Mouse (Mus musculus): Measurements from ENCODE around the gene Coq5. TPM values are rescaled to one million over a fixed set of nuclear protein-coding genes. Genes with fewer than 3 reads are reported as not detected.

Coq5 gene
- total RNA-seq, 1 experiment: 34.8 TPM

GRCm38 (mm10) chr5:115316968-115317644 lies 37.6 kb downstream of the Coq5 start:
- Histone ChIP-seq H3K27ac (ENCODE audit: insufficient read depth, low read depth, low read length, poor library complexity, severe bottlenecking) (peak overlapping the region; percentile 88; the same call in 1 of the 2 replicates), H3K4me3 (ENCODE audit: insufficient read depth in 1 of 2, low read depth in 1 of 2, low read length in 2 of 2, poor library complexity in 1 of 2, severe bottlenecking in 1 of 2) (no peak overlapping the region; a peak in 1 of 4 replicates), H3K36me3 (ENCODE audit: control insufficient read depth, insufficient read depth, low read length, poor library complexity, severe bottlenecking) (no peaks in the 10 kb centered on the region), H3K9ac (ENCODE audit: insufficient read depth, low read depth, low read length, poor library complexity, severe bottlenecking) (peak overlapping the region; percentile 1; the same call in 1 of the 2 replicates), H3K9me3 (ENCODE audit: control insufficient read depth, insufficient read depth, low read depth, low read length) (no peaks in the 10 kb centered on the region), H3K4me1 (ENCODE audit: control insufficient read depth in 2 of 2, insufficient read depth in 2 of 2, low read length in 2 of 2, poor library complexity in 1 of 2) (peaks cover 3 to 34% of the 10 kb centered on the region in 2 experiments; a peak in 3 of 4 replicates)
- in situ Hi-C loops (cut with MboI; ENCODE audit: low sequenced_read_pairs in 2 of 2, unreplicated experiment in 2 of 2): no loop called here
- peak; percentile 31 for DNase-seq (ENCODE audit: low read depth, low spot score)
- TF ChIP-seq MAFK (IDR thresholded peaks at IDR 0.05; ENCODE audit: insufficient read depth, low read depth, low read length) (no peak), HCFC1 (IDR thresholded peaks at IDR 0.05; ENCODE audit: borderline replicate concordance, insufficient read depth, low read length) (no peak), ZC3H11A (IDR thresholded peaks at IDR 0.05; ENCODE audit: borderline replicate concordance, low read depth, low read length) (no peak), CHD2 (IDR thresholded peaks at IDR 0.05; ENCODE audit: low read depth, low read length) (no peak), ZNF384 (IDR thresholded peaks at IDR 0.05; ENCODE audit: low read depth, low read length) (no peak)

GRCm38 (mm10) chr5:115317645-115318328 lies 38.3 kb downstream of the Coq5 start:
- Histone ChIP-seq H3K4me1 (ENCODE audit: control insufficient read depth in 2 of 2, insufficient read depth in 2 of 2, low read length in 2 of 2, poor library complexity in 1 of 2) (peaks cover 3 to 30% of the 10 kb centered on the region in 2 experiments; a peak in 3 of 4 replicates), H3K9me3 (ENCODE audit: control insufficient read depth, insufficient read depth, low read depth, low read length) (no peaks in the 10 kb centered on the region), H3K9ac (ENCODE audit: insufficient read depth, low read depth, low read length, poor library complexity, severe bottlenecking) (no peak overlapping the region), H3K4me3 (ENCODE audit: insufficient read depth in 1 of 2, low read depth in 1 of 2, low read length in 2 of 2, poor library complexity in 1 of 2, severe bottlenecking in 1 of 2) (no peak overlapping the region), H3K36me3 (ENCODE audit: control insufficient read depth, insufficient read depth, low read length, poor library complexity, severe bottlenecking) (no peaks in the 10 kb centered on the region), H3K27ac (ENCODE audit: insufficient read depth, low read depth, low read length, poor library complexity, severe bottlenecking) (peak overlapping the region; percentile 65)
- TF ChIP-seq HCFC1 (IDR thresholded peaks at IDR 0.05; ENCODE audit: borderline replicate concordance, insufficient read depth, low read length): no peak
- no peak for TF ChIP-seq CHD2 (IDR thresholded peaks at IDR 0.05; ENCODE audit: low read depth, low read length)
- TF ChIP-seq ZC3H11A (IDR thresholded peaks at IDR 0.05; ENCODE audit: borderline replicate concordance, low read depth, low read length): no peak
- no peak for TF ChIP-seq MAFK (IDR thresholded peaks at IDR 0.05; ENCODE audit: insufficient read depth, low read depth, low read length)
- TF ChIP-seq ZNF384 (IDR thresholded peaks at IDR 0.05; ENCODE audit: low read depth, low read length): no peak
- peak; percentile 76 for DNase-seq (ENCODE audit: low read depth, low spot score)
- in situ Hi-C loops (cut with MboI; ENCODE audit: low sequenced_read_pairs in 2 of 2, unreplicated experiment in 2 of 2): no loop called here

GRCm38 (mm10) chr5:115319004-115319940 lies 39.8 kb downstream of the Coq5 start:
- TF ChIP-seq ZC3H11A (IDR thresholded peaks at IDR 0.05; ENCODE audit: borderline replicate concordance, low read depth, low read length): no peak
- in situ Hi-C loops (cut with MboI; ENCODE audit: low sequenced_read_pairs in 2 of 2, unreplicated experiment in 2 of 2): no loop called here
- Histone ChIP-seq H3K9me3 (ENCODE audit: control insufficient read depth, insufficient read depth, low read depth, low read length) (no peaks in the 10 kb centered on the region), H3K36me3 (ENCODE audit: control insufficient read depth, insufficient read depth, low read length, poor library complexity, severe bottlenecking) (no peaks in the 10 kb centered on the region), H3K9ac (ENCODE audit: insufficient read depth, low read depth, low read length, poor library complexity, severe bottlenecking) (peak overlapping the region; percentile 56), H3K27ac (ENCODE audit: insufficient read depth, low read depth, low read length, poor library complexity, severe bottlenecking) (no peak overlapping the region), H3K4me1 (ENCODE audit: control insufficient read depth in 2 of 2, insufficient read depth in 2 of 2, low read length in 2 of 2, poor library complexity in 1 of 2) (peaks cover 3 to 21% of the 10 kb centered on the region in 2 experiments; a peak in 3 of 4 replicates), H3K4me3 (ENCODE audit: insufficient read depth in 1 of 2, low read depth in 1 of 2, low read length in 2 of 2, poor library complexity in 1 of 2, severe bottlenecking in 1 of 2) (peak overlapping the region; percentile 10 to 52; a peak in 3 of 4 replicates)
- peak; percentile 51 for DNase-seq (ENCODE audit: low read depth, low spot score)

- Histone ChIP-seq H3K4me1 (ENCODE audit: control insufficient read depth in 2 of 2, insufficient read depth in 2 of 2, low read length in 2 of 2, poor library complexity in 1 of 2) (peaks cover 0 to 2% of the 10 kb centered on the region in 2 experiments; a peak in 3 of 4 replicates), H3K27ac (ENCODE audit: insufficient read depth, low read depth, low read length, poor library complexity, severe bottlenecking) (peak overlapping the region; percentile 14; the same call in 1 of the 2 replicates), H3K36me3 (ENCODE audit: control insufficient read depth, insufficient read depth, low read length, poor library complexity, severe bottlenecking) (peaks cover 12% of the 10 kb centered on the region; the same call in 1 of the 2 replicates), H3K9me3 (ENCODE audit: control insufficient read depth, insufficient read depth, low read depth, low read length) (no peaks in the 10 kb centered on the region), H3K4me3 (ENCODE audit: insufficient read depth in 1 of 2, low read depth in 1 of 2, low read length in 2 of 2, poor library complexity in 1 of 2, severe bottlenecking in 1 of 2) (peak overlapping the region; percentile 86 to 99), H3K9ac (ENCODE audit: insufficient read depth, low read depth, low read length, poor library complexity, severe bottlenecking) (peak overlapping the region; percentile 68)
- in situ Hi-C loops (cut with MboI; ENCODE audit: low sequenced_read_pairs in 2 of 2, unreplicated experiment in 2 of 2): no loop called here
- TF ChIP-seq ZC3H11A (IDR thresholded peaks at IDR 0.05; ENCODE audit: borderline replicate concordance, low read depth, low read length) (no peak), HCFC1 (IDR thresholded peaks at IDR 0.05; ENCODE audit: borderline replicate concordance, insufficient read depth, low read length) (no peak)
- DNase-seq (ENCODE audit: low read depth, low spot score): no peak
Measured at GRCm38 (mm10) chr5:115326256-115326831, 46.9 kb downstream of the Coq5 start.

Measured in ES-E14 (cell line).